Mouse (Mus musculus) kidney, adult 11 months (tissue): ENCODE measurements around the gene Dyrk4.

ENCODE experiments used
- DNase-seq: peaks from one replicate; pipeline ENCODE4 v3.0.0; 2022

Gene Dyrk4

GRCm38 (mm10) chr6:126921111-126921881 lies at the start of gene Dyrk4:
Dyrk4 (minus strand) TSS chr6:126921839.
- no peak for DNase-seq

GRCm38 (mm10) chr6:126966241-126967026 lies 44.8 kb upstream of the Dyrk4 start:
- no peak for DNase-seq

GRCm38 (mm10) chr6:126963426-126963825 lies 41.8 kb upstream of the Dyrk4 start:
- no peak for DNase-seq

GRCm38 (mm10) chr6:126962709-126963108 lies 41.1 kb upstream of the Dyrk4 start:
- no peak for DNase-seq

GRCm38 (mm10) chr6:126961371-126962018 lies 39.9 kb upstream of the Dyrk4 start:
- no peak for DNase-seq

- DNase-seq, result peak; percentile 14
These were observed 34.1 kb upstream of the Dyrk4 start for GRCm38 (mm10) chr6:126955734-126956133.

- DNase-seq, result no peak
These were observed 26.7 kb upstream of the Dyrk4 start for GRCm38 (mm10) chr6:126948336-126948735.

- no peak for DNase-seq
These were observed 18.8 kb upstream of the Dyrk4 start for GRCm38 (mm10) chr6:126940451-126940850.

GRCm38 (mm10) chr6:126939487-126940171 lies 18.0 kb upstream of the Dyrk4 start, which contains the start of the genes Rad51ap1 and D6Wsu163e:
Rad51ap1 (minus strand) TSS chr6:126939587.
D6Wsu163e (plus strand) TSS chr6:126939962.
- peak; percentile 93 for DNase-seq

GRCm38 (mm10) chr6:126938853-126939486 lies 17.3 kb upstream of the Dyrk4 start:
- DNase-seq, result no peak

GRCm38 (mm10) chr6:126938047-126938446 lies 16.4 kb upstream of the Dyrk4 start:
- DNase-seq, result no peak

GRCm38 (mm10) chr6:126932896-126933295 lies 11.3 kb upstream of the Dyrk4 start:
- DNase-seq, result no peak

- DNase-seq, result no peak
These were observed 6.7 kb downstream of the Dyrk4 start for GRCm38 (mm10) chr6:126914928-126915327.

- no peak for DNase-seq
These were observed 10.9 kb downstream of the Dyrk4 start for GRCm38 (mm10) chr6:126910727-126911126.

GRCm38 (mm10) chr6:126907876-126908275 lies 13.8 kb downstream of the Dyrk4 start:
- DNase-seq, result no peak

- DNase-seq, result no peak
These were observed 14.3 kb downstream of the Dyrk4 start for GRCm38 (mm10) chr6:126907378-126907777.

- DNase-seq, result no peak
These were observed 44.5 kb downstream of the Dyrk4 start for GRCm38 (mm10) chr6:126877118-126877517.

GRCm38 (mm10) chr6:126852881-126853280 lies 68.8 kb downstream of the Dyrk4 start, which contains the start of gene Akap3:
Akap3 (plus strand) TSS chr6:126853098.
- no peak for DNase-seq

GRCm38 (mm10) chr6:126848712-126849704 lies 72.6 kb downstream of the Dyrk4 start, which contains the start of gene Ndufa9:
Ndufa9 (minus strand) TSS chr6:126849136.
- peak; percentile 92 for DNase-seq

GRCm38 (mm10) chr6:126836628-126837027 lies 85.0 kb downstream of the Dyrk4 start:
- DNase-seq, result no peak
